Mouse (Mus musculus) common myeloid progenitor, adult 5-6 weeks (primary cell): ENCODE measurements around the gene Lfng. TPM values are rescaled to one million over a fixed set of nuclear protein-coding genes. Genes with fewer than 3 reads are reported as not detected.

ENCODE experiments used
- ATAC-seq: replicated peaks from 2 replicates; pipeline ENCODE4 v1.8.0; 2016; ENCODE audit warnings: low read depth, mild to moderate bottlenecking, moderate TSS enrichment, inconsistent platforms; ENCODE audit not compliant: poor library complexity, severe bottlenecking
- total RNA-seq: library from RNA; stranded (forward); fragments of 200-1000, 187-1606 nt; gene quantifications from 2 replicates; pipeline ENCODE4 v1.2.3, GENCODE M21; 2017

Gene Lfng
- total RNA-seq, 1 experiment from 2014 or later = 23.8 TPM

GRCm38 (mm10) chr5:140652587-140652986 is 45.5 kb downstream of the Lfng start:
- no peak for ATAC-seq

GRCm38 (mm10) chr5:140654096-140654845 is 47.2 kb downstream of the Lfng start:
- no peak for ATAC-seq

GRCm38 (mm10) chr5:140659607-140660272 is 52.6 kb downstream of the Lfng start:
- no peak for ATAC-seq

GRCm38 (mm10) chr5:140660398-140660797 is 53.3 kb downstream of the Lfng start:
- ATAC-seq = no peak

- no peak for ATAC-seq
Measured at GRCm38 (mm10) chr5:140661427-140661826, 54.3 kb downstream of the Lfng start.

- no peak for ATAC-seq
Measured at GRCm38 (mm10) chr5:140661875-140662643, 54.9 kb downstream of the Lfng start.

GRCm38 (mm10) chr5:140662741-140663592 is 55.8 kb downstream of the Lfng start:
- ATAC-seq = peak; percentile 67

- peak; percentile 68 for ATAC-seq
Measured at GRCm38 (mm10) chr5:140663621-140664180, 56.6 kb downstream of the Lfng start.

Other genes with a start within 250 kb of the Lfng start
- 3.9 and 5.5 TPM in 2 replicates for gene Snx8, start 218.1 kb upstream of the Lfng start, total RNA-seq
- gene Eif3b, start 188.0 kb upstream of the Lfng start, total RNA-seq = 212 and 281 TPM in 2 replicates
- gene Gm4869, start 161.7 kb upstream of the Lfng start, total RNA-seq = not detected in 2 replicates
- 10.1 and 15.3 TPM in 2 replicates for gene Chst12, start 101.8 kb upstream of the Lfng start, total RNA-seq
- gene Grifin, start 42.2 kb upstream of the Lfng start, total RNA-seq = not detected in 2 replicates
- gene Ttyh3, start 41.7 kb downstream of the Lfng start, total RNA-seq = 14.4 and 20.2 TPM in 2 replicates
- 7.9 and 9.8 TPM in 2 replicates for gene Iqce, start 95.1 kb downstream of the Lfng start, total RNA-seq
- gene Brat1, start 97.7 kb downstream of the Lfng start, total RNA-seq = 13.1 and 13.6 TPM in 2 replicates
- gene Amz1, start 116.8 kb downstream of the Lfng start, total RNA-seq = 0.10 and 2.4 TPM in 2 replicates
- 29.5 and 36.4 TPM in 2 replicates for gene Gna12, start 223.1 kb downstream of the Lfng start, total RNA-seq